ENCODE assay signal across 25 mouse cellular contexts in the genomic region with DNA sequence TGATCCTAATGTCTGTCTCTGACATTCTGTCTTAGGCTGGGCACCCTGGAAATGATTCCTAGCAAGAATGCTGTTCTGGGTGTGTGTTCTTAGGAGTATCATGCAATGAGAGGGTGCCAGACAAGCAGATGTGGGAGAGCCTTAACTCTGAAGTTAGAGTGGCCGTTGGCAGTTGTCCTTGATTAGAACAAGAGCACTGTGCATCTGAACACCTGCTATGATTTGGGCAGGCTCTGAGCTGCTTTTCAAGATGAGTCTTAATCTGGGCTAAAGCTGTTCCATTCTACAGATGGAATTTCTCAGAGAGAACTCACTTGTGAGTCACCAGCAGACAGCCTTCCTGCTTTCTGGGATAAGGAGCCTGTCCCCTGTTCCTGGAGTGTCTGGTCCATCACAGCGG.
A peak's percentile ranks its signal among the peaks of the same experiment; 100 is the strongest.
DNase-seq lines count a peak whose midpoint lies in the region; ATAC-seq and TF ChIP-seq lines count a peak whose summit lies in the region.
"Had no signal": no experiment of that assay in that cellular context is flagged by ENCODE, and none has a peak within 500 bp of the region (broad histone marks: within the 10 kb centered on the region; RNA-seq: fewer than 3 reads in every experiment).

No protein-coding gene starts in this region.

- H3K4me1 ChIP-seq in heart, embryonic 16.5 days (ENCODE audit: control insufficient read depth, insufficient read depth, low read length) = no peaks in the 10 kb centered on the region
- no peaks in the 10 kb centered on the region for H3K4me1 ChIP-seq in midbrain, embryonic 13.5 days (replicated peaks)
- H3K4me1 ChIP-seq: embryonic facial prominence, embryonic 10.5 days; embryonic facial prominence, embryonic 12.5 days; forebrain, embryonic 13.5 days; forebrain, embryonic 15.5 days had no signal

- no peaks in the 10 kb centered on the region for H3K9me3 ChIP-seq in heart, embryonic 16.5 days (replicated peaks; ENCODE audit: control insufficient read depth, low read length)
- no peaks in the 10 kb centered on the region for H3K9me3 ChIP-seq in midbrain, embryonic 13.5 days
- H3K9me3 ChIP-seq: embryonic facial prominence, embryonic 10.5 days; embryonic facial prominence, embryonic 12.5 days; forebrain, embryonic 13.5 days; forebrain, embryonic 15.5 days had no signal

- 0 out of 2 replicates have a peak, but pooled peaks have one; percentile 16 for ATAC-seq in frontal cortex, adult (ENCODE audit: low TSS enrichment)
- ATAC-seq in heart, embryonic 16.5 days (replicated peaks; ENCODE audit: extremely low read depth, insufficient read depth, low FRiP score) = peak; percentile 21; the same call in 1 of the 2 replicates
- no peak for ATAC-seq in midbrain, embryonic 13.5 days
- ATAC-seq: activated CD4-positive, CD25-positive, alpha-beta regulatory T cell, adult 4 months; CD4-positive, CD25-positive, alpha-beta regulatory T cell, adult 4 months; forebrain, embryonic 13.5 days; forebrain, embryonic 15.5 days; Patski had no signal

- H3K9ac ChIP-seq in heart, embryonic 16.5 days (ENCODE audit: low read length) = no peak overlapping the region
- no peak overlapping the region for H3K9ac ChIP-seq in midbrain, embryonic 13.5 days (replicated peaks)
- H3K9ac ChIP-seq: embryonic facial prominence, embryonic 12.5 days; forebrain, embryonic 13.5 days; forebrain, embryonic 15.5 days had no signal

- H3K27me3 ChIP-seq in heart, embryonic 16.5 days (ENCODE audit: control insufficient read depth, insufficient read depth, low read length) = no peaks in the 10 kb centered on the region
- no peaks in the 10 kb centered on the region for H3K27me3 ChIP-seq in midbrain, embryonic 13.5 days
- H3K27me3 ChIP-seq: CH12.LX; embryonic facial prominence, embryonic 12.5 days; forebrain, embryonic 13.5 days; forebrain, embryonic 15.5 days; Patski had no signal

- H3K36me3 ChIP-seq in heart, embryonic 16.5 days (ENCODE audit: control insufficient read depth, insufficient read depth) = no peaks in the 10 kb centered on the region
- H3K36me3 ChIP-seq in midbrain, embryonic 13.5 days = no peaks in the 10 kb centered on the region
- H3K36me3 ChIP-seq: embryonic facial prominence, embryonic 10.5 days; embryonic facial prominence, embryonic 12.5 days; forebrain, embryonic 15.5 days; G1E had no signal

- intact Hi-C loops in heart, postnatal 14 days (cut with DNase I) = no loop called here
- intact Hi-C loops in left cerebral cortex, adult 2 months (cut with DNase I) = no loop called here

- TF ChIP-seq CTCF in left cerebral cortex, adult 2 months (IDR thresholded peaks at IDR 0.05) = no peak

- no peak overlapping the region for H3K4me3 ChIP-seq in heart, embryonic 16.5 days (ENCODE audit: low read length)
- H3K4me3 ChIP-seq in midbrain, embryonic 13.5 days (replicated peaks) = no peak overlapping the region
- H3K4me3 ChIP-seq in left cerebral cortex, adult 2 months = no peak overlapping the region
- H3K4me3 ChIP-seq: embryonic facial prominence, embryonic 10.5 days; embryonic facial prominence, embryonic 12.5 days; forebrain, embryonic 13.5 days; forebrain, embryonic 15.5 days had no signal

- no peak for DNase-seq in frontal cortex, postnatal 10 days (ENCODE audit: low spot score in 2 of 2)
- no peak for DNase-seq in heart, postnatal 14 days
- peak; percentile 7 for DNase-seq in brain, adult 2 months (ENCODE audit: low read depth, low spot score)
- peak; percentile 64 for DNase-seq in thymus, postnatal 14 days
- DNase-seq in left cerebral cortex, adult 2 months (ENCODE audit: extremely low spot score in 1 of 2, low spot score in 2 of 2) = no peak
- DNase-seq: adrenal gland, postnatal 10 days; adrenal gland, postnatal 25 days; B cell, adult 2 months; cerebellum, adult 11-12 months; cerebellum, adult 2 months; cerebellum, adult 9-10 months; cerebellum, postnatal 10 days; cerebellum, postnatal 25 days had no signal

- H3K4me2 ChIP-seq in heart, embryonic 16.5 days (ENCODE audit: low read depth, low read length) = no peak overlapping the region
- H3K4me2 ChIP-seq in midbrain, embryonic 13.5 days (replicated peaks) = no peak overlapping the region
- H3K4me2 ChIP-seq: embryonic facial prominence, embryonic 12.5 days; forebrain, embryonic 13.5 days; forebrain, embryonic 15.5 days had no signal

- WGBS in heart, embryonic 16.5 days = 76% methylated on average over 2 of the region's 2 CpGs
- WGBS in midbrain, embryonic 13.5 days = 94% methylated on average over 2 of the region's 2 CpGs

- no peak overlapping the region for H3K27ac ChIP-seq in heart, embryonic 16.5 days (ENCODE audit: low read length)
- no peak overlapping the region for H3K27ac ChIP-seq in midbrain, embryonic 13.5 days
- no peak overlapping the region for H3K27ac ChIP-seq in left cerebral cortex, adult 2 months
- H3K27ac ChIP-seq: embryonic facial prominence, embryonic 10.5 days; embryonic facial prominence, embryonic 12.5 days; forebrain, embryonic 13.5 days; forebrain, embryonic 15.5 days had no signal

Comparison
In these comparisons a context has a peak if more than half of its experiments do, and no peak if none do; other contexts are left out.
1. DNase-seq: peak in brain, adult 2 months (single experiment) and thymus, postnatal 14 days (single experiment); none in frontal cortex, postnatal 10 days (0 of 2), heart, postnatal 14 days (0 of 2) and left cerebral cortex, adult 2 months (0 of 2).